In genomic region chr2:90917999-90918698, GRCm38 (mm10) we compare ENCODE assay signal across 8 mouse cellular contexts. TPM values are rescaled to one million over a fixed set of nuclear protein-coding genes. Genes with fewer than 3 reads are reported as not detected.
DNase-seq lines count a peak whose midpoint lies in the region; ATAC-seq and TF ChIP-seq lines count a peak whose summit lies in the region.

No protein-coding gene starts in this region.

- 14% methylated on average over 15 of the region's 16 CpGs for WGBS in forebrain, embryonic 11.5 days
- 12% methylated on average over 15 of the region's 16 CpGs for WGBS in macrophage (ENCODE audit: missing documents)

- no peak; the same call in none of the 2 replicates for ATAC-seq in forebrain, embryonic 11.5 days (replicated peaks; ENCODE audit: low FRiP score)

- H3ac ChIP-seq in C2C12 (ENCODE audit: control insufficient read depth, insufficient read length, low read depth): peak overlapping the region; percentile 92

- in situ Hi-C loops in ES-E14 (cut with MboI; ENCODE audit: low sequenced_read_pairs in 2 of 2, unreplicated experiment in 2 of 2): no loop called here

- H3K36me3 ChIP-seq in C2C12 (ENCODE audit: control insufficient read depth, insufficient read depth) (peaks cover 27% of the 10 kb centered on the region), ES-E14 (ENCODE audit: control insufficient read depth, insufficient read depth, low read length, poor library complexity, severe bottlenecking) (peaks cover 2% of the 10 kb centered on the region; the same call in 1 of the 2 replicates), macrophage (ENCODE audit: inconsistent target) (peaks cover 9% of the 10 kb centered on the region; the same call in 1 of the 2 replicates)
- no peaks in the 10 kb centered on the region; the same call in 1 of the 2 replicates for H3K36me3 ChIP-seq in forebrain, embryonic 11.5 days (ENCODE audit: control insufficient read depth, insufficient read depth, low read length)

- H3K27ac ChIP-seq in ES-E14 (ENCODE audit: insufficient read depth, low read depth, low read length, poor library complexity, severe bottlenecking): no peak overlapping the region
- peak overlapping the region; percentile 55 for H3K27ac ChIP-seq in forebrain, embryonic 11.5 days (ENCODE audit: low read depth, low read length)
- H3K27ac ChIP-seq in macrophage: peak overlapping the region; percentile 77

- peak overlapping the region; percentile 63 for H3K4me3 ChIP-seq in C2C12 (ENCODE audit: insufficient read depth, poor library complexity, severe bottlenecking)
- H3K4me3 ChIP-seq in ES-E14 (ENCODE audit: insufficient read depth in 1 of 2, low read depth in 1 of 2, low read length in 2 of 2, poor library complexity in 1 of 2, severe bottlenecking in 1 of 2): peak overlapping the region; percentile 71 to 81
- H3K4me3 ChIP-seq in forebrain, embryonic 11.5 days (ENCODE audit: low read depth, low read length): peak overlapping the region; percentile 60
- peak overlapping the region; percentile 45 for H3K4me3 ChIP-seq in macrophage (ENCODE audit: inconsistent target)

- H3K27me3 ChIP-seq in C2C12 (ENCODE audit: control insufficient read depth, insufficient read depth, insufficient read length): no peaks in the 10 kb centered on the region
- no peaks in the 10 kb centered on the region for H3K27me3 ChIP-seq in forebrain, embryonic 11.5 days (ENCODE audit: control insufficient read depth, insufficient read depth, low read length)

- H3K79me2 ChIP-seq in C2C12 (ENCODE audit: control insufficient read depth, insufficient read depth): peaks cover 57% of the 10 kb centered on the region
- peaks cover 51% of the 10 kb centered on the region for H3K79me2 ChIP-seq in macrophage (ENCODE audit: inconsistent target)

- no peak for TF ChIP-seq CTCF in C2C12 (IDR thresholded peaks at IDR 0.05; ENCODE audit: control insufficient read depth, insufficient read depth, insufficient read length)

- H3K9ac ChIP-seq in ES-E14 (ENCODE audit: insufficient read depth, low read depth, low read length, poor library complexity, severe bottlenecking): peak overlapping the region; percentile 84
- H3K9ac ChIP-seq in forebrain, embryonic 11.5 days (ENCODE audit: low read length): peak overlapping the region; percentile 96

- H3K4me1 ChIP-seq in ES-E14 (ENCODE audit: control insufficient read depth in 2 of 2, insufficient read depth in 2 of 2, low read length in 2 of 2, poor library complexity in 1 of 2): no peaks in the 10 kb centered on the region
- H3K4me1 ChIP-seq in forebrain, embryonic 11.5 days (replicated peaks; ENCODE audit: control insufficient read depth, insufficient read depth, low read length): peaks cover 2% of the 10 kb centered on the region; the same call in 1 of the 2 replicates

- peak overlapping the region; percentile 70 for H3K4me2 ChIP-seq in forebrain, embryonic 11.5 days (ENCODE audit: low read depth, low read length, severe bottlenecking)

- DNase-seq in ES-E14 (ENCODE audit: low read depth, low spot score): peak; percentile 27
- DNase-seq in forebrain, embryonic 11.5 days (ENCODE audit: low spot score): no peak
- peak; percentile 92 for DNase-seq in kidney, adult 9 months
- no peak for DNase-seq in Muller cell, postnatal 12 days (ENCODE audit: inconsistent ontology term)
- DNase-seq in retina, embryonic 14.5 days (ENCODE audit: low spot score): no peak
- no peak for DNase-seq in spleen, adult 12 weeks (ENCODE audit: low spot score)

- H3K9me3 ChIP-seq in ES-E14 (ENCODE audit: control insufficient read depth, insufficient read depth, low read depth, low read length): no peaks in the 10 kb centered on the region
- H3K9me3 ChIP-seq in forebrain, embryonic 11.5 days (ENCODE audit: control insufficient read depth, low read length): no peaks in the 10 kb centered on the region

- peaks cover 45% of the 10 kb centered on the region for H3K79me3 ChIP-seq in C2C12 (ENCODE audit: low read depth)

TF ChIP-seq in C2C12, 6 proteins besides CTCF, POLR2A, EP300 and RAD21:
- TF ChIP-seq USF1 (IDR thresholded peaks at IDR 0.05; ENCODE audit: low read depth): no peak
- TF ChIP-seq MAX (IDR thresholded peaks at IDR 0.05): peak; percentile 9
- no peak for TF ChIP-seq MYOD1 (IDR thresholded peaks at IDR 0.05; ENCODE audit: control insufficient read depth, insufficient read length, low read depth)

TF ChIP-seq in ES-E14, 5 proteins besides CTCF, POLR2A, EP300 and RAD21:
- TF ChIP-seq ZNF384 (IDR thresholded peaks at IDR 0.05; ENCODE audit: low read depth, low read length) (peak; percentile 77), HCFC1 (IDR thresholded peaks at IDR 0.05; ENCODE audit: borderline replicate concordance, insufficient read depth, low read length) (no peak)

RNA-seq across cellular contexts. Expression of gene Ndufs3, which starts 13.5 kb away (rescaled TPM):
- 150 TPM for polyA plus RNA-seq in C2C12 (2012; fragmentation: generic; extraction: Trizol)
- total RNA-seq in ES-E14 (2012; rRNA removed): 106 and 109 TPM in 2 replicates
- 190 and 204 TPM in 2 replicates for polyA plus RNA-seq in forebrain, embryonic 11.5 days (2014; fragmentation: Nextera tagmentation; extraction: Ambion mirVana)
- 10 to 100 TPM in 25 of 26 experiments, 1 to 10 TPM in 1; 9.7 to 88.8 (median 48.3) TPM for total RNA-seq in macrophage (2018; cell fraction: chromatin; rRNA removed)
- 100 to 1,000 TPM in 12 of 26 experiments, 10 to 100 TPM in 14; 68.1 to 131 (median 98.3) TPM for total RNA-seq in macrophage (2018; cell fraction: cytosol; rRNA removed)
- total RNA-seq in macrophage (2018; cell fraction: nucleus; rRNA removed): 10 to 100 TPM; 19.6 to 91.0 (median 53.1) TPM
- 67.4 to 116 TPM (median 113 TPM) in 3 replicates for polyA plus RNA-seq in macrophage (2018)

RNA-seq across cellular contexts. Expression of gene Kbtbd4, which starts 13.6 kb away (rescaled TPM):
- polyA plus RNA-seq in C2C12 (2012; fragmentation: generic; extraction: Trizol) (17.3 TPM), macrophage (2018) (11.7 to 17.7 TPM (median 14.4 TPM) in 3 replicates)
- total RNA-seq in ES-E14 (2012; rRNA removed): 12.5 and 19.0 TPM in 2 replicates
- 48.0 and 56.0 TPM in 2 replicates for polyA plus RNA-seq in forebrain, embryonic 11.5 days (2014; fragmentation: Nextera tagmentation; extraction: Ambion mirVana)
- total RNA-seq in macrophage (2018; cell fraction: chromatin; rRNA removed): 10 to 100 TPM in 14 of 26 experiments, 1 to 10 TPM in 11, under 1 TPM in 1; 0.82 to 24.8 (median 12.2) TPM
- total RNA-seq in macrophage (2018; cell fraction: cytosol; rRNA removed): 10 to 100 TPM in 22 of 26 experiments, 1 to 10 TPM in 4; 5.5 to 18.9 (median 14.1) TPM
- 10 to 100 TPM in 17 of 26 experiments, 1 to 10 TPM in 9; 3.5 to 23.2 (median 13.0) TPM for total RNA-seq in macrophage (2018; cell fraction: nucleus; rRNA removed)

RNA-seq across cellular contexts. Expression of gene Celf1, which starts 22.0 kb away (rescaled TPM):
- 34.8 TPM for polyA plus RNA-seq in C2C12 (2012; fragmentation: generic; extraction: Trizol)
- total RNA-seq in ES-E14 (2012; rRNA removed): 61.7 and 73.0 TPM in 2 replicates
- 119 TPM in 2 replicates for polyA plus RNA-seq in forebrain, embryonic 11.5 days (2014; fragmentation: Nextera tagmentation; extraction: Ambion mirVana)
- 100 to 1,000 TPM; 117 to 284 (median 186) TPM for total RNA-seq in macrophage (2018; cell fraction: chromatin; rRNA removed)
- total RNA-seq in macrophage (2018; cell fraction: cytosol; rRNA removed): 10 to 100 TPM; 29.8 to 46.3 (median 40.2) TPM
- 100 to 1,000 TPM; 100 to 241 (median 155) TPM for total RNA-seq in macrophage (2018; cell fraction: nucleus; rRNA removed)
- 34.7 to 38.9 TPM (median 36.7 TPM) in 3 replicates for polyA plus RNA-seq in macrophage (2018)

RNA-seq across cellular contexts. Expression of gene C1qtnf4, which starts 32.5 kb away (rescaled TPM):
- polyA plus RNA-seq in C2C12 (2012; fragmentation: generic; extraction: Trizol): 0.02 TPM
- total RNA-seq in ES-E14 (2012; rRNA removed): 2.8 and 3.2 TPM in 2 replicates
- 11.3 and 15.6 TPM in 2 replicates for polyA plus RNA-seq in forebrain, embryonic 11.5 days (2014; fragmentation: Nextera tagmentation; extraction: Ambion mirVana)
- total RNA-seq in macrophage (2018; cell fraction: chromatin; rRNA removed): not detected
- not detected for total RNA-seq in macrophage (2018; cell fraction: cytosol; rRNA removed)
- total RNA-seq in macrophage (2018; cell fraction: nucleus; rRNA removed): not detected
- polyA plus RNA-seq in macrophage (2018): not detected in 3 replicates

Comparison
In these comparisons a context has a peak if more than half of its experiments do, and no peak if none do; other contexts are left out.
1. DNase-seq: peak in ES-E14 (single experiment) and kidney, adult 9 months (single experiment); none in forebrain, embryonic 11.5 days (single experiment), Muller cell, postnatal 12 days (single experiment), retina, embryonic 14.5 days (single experiment) and spleen, adult 12 weeks (single experiment).
2. Peak in every context shown above with its lines, with median percentiles within 50 percentile points of each other: H3K4me3 ChIP-seq.